Mouse (Mus musculus) gastrocnemius, adult 2 months (tissue): ENCODE measurements at regions not wholly inside any gene's neighbourhood (a gene's known extent, or its start where the extent isn't known, plus 50 kb on each side); places are given as distances from the start of the nearest gene placed in this dataset.

Source experiments
- DNase-seq: peaks from one replicate; pipeline ENCODE4 v3.0.0; 2022
- H3K27ac ChIP-seq: fragments of 200-600 bp; 2 replicates; pipeline ENCODE4 v1.8.1; 2022; ENCODE audit warnings: mild to moderate bottlenecking
- H3K4me3 ChIP-seq: fragments of 200-600 bp; 2 replicates; pipeline ENCODE4 v1.8.1; 2022; ENCODE audit warnings: mild to moderate bottlenecking, moderate library complexity
- CTCF ChIP-seq: fragments of 200-600 bp; IDR thresholded peaks from 2 replicates; pipeline ENCODE4 v1.8.1; 2022; ENCODE audit warnings: antibody characterized with exemption, mild to moderate bottlenecking, moderate library complexity
- intact Hi-C: fragments of 180-260 bp; cut with DNase I; formaldehyde crosslinking; loops from one replicate; pipeline ENCODE4 v1.15.1; 2025

DNA sequence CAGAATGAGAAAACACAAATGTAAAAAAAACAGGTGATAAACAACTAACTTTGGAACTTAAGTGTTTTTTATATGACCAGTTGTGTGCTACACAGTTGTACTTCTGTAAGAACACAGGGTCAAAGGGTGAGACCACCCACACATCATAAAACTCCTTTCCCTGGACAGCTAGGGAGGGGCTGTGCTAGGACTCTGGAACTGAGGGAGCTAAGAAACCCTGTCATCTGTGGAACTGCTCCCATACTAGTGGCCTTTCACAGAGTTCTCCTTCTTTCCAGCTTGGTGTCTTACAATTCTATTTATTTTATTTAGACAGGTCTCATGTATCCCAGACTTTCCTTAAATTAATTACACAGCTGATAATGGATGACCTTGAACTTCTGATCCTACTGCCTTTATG lies 640.4 kb upstream of the Nrp1 start:
- no peak for DNase-seq
- intact Hi-C loops = no loop called here
- Histone ChIP-seq H3K4me3 (no peak overlapping the region), H3K27ac (no peak overlapping the region)
- TF ChIP-seq CTCF = no peak

- no peak for DNase-seq
- TF ChIP-seq CTCF = no peak
- intact Hi-C loops = no loop called here
- Histone ChIP-seq H3K4me3 (no peak overlapping the region), H3K27ac (peak overlapping the region; percentile 5; the same call in 1 of the 2 replicates)
These were observed 638.5 kb upstream of the Nrp1 start for GRCm38 (mm10) chr8:127719881-127720280.

- intact Hi-C loops = no loop called here
- H3K4me3 ChIP-seq = 0 out of 2 replicates have a peak overlapping the region, but pooled peaks have one; percentile 2
These were observed 637.7 kb upstream of the Nrp1 start for GRCm38 (mm10) chr8:127720593-127721290.

DNA sequence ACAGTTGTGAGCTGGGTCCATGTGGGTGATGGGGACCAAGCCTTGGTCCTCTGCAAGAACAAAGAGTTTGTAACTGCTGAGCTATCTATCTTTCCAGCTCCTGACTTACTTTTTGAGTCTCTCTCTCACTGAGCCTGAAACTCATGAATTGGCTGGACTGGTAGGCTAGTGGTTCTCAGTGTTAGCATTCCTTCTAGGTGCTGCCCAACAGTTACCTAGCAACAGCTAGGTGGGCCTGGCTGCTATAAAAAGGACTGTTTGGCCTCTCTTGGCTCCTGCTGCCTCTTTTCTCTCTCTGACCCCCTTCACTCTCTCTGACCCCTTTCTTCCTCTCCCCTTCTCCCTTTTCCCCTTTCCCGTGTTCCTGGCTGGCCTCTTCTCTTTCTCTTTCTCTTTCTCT lies 636.8 kb upstream of the Nrp1 start:
- DNase-seq = no peak
- TF ChIP-seq CTCF = no peak
- Histone ChIP-seq H3K4me3 (no peak overlapping the region), H3K27ac (no peak overlapping the region)
- intact Hi-C loops = no loop called here

More at GRCm38 (mm10) chr8:127720593-127721290, 637.7 kb upstream of the Nrp1 start:
- peak overlapping the region; percentile 5; the same call in 1 of the 2 replicates for H3K27ac ChIP-seq
- TF ChIP-seq CTCF = no peak
- no peak for DNase-seq

DNA sequence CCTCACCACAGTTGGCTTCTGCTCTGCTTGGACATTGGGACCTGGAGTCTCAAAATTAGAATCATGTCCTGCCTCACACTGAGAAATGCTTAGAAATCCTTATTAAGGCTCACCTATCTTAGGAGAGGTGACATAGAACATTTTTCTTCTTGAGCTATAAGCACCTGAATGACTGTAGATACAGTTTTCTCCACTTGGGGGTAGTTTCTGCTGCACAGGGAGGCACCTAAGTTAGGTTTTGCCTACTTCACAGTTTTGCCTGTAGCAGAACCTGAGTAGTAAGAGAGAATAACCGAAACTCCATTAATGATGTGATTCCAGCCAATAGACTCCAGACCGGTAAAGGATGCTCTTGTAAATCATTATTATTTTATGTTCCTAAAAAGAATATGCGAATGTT lies 624.3 kb upstream of the Nrp1 start:
- DNase-seq = no peak
- no peak overlapping the region for H3K27ac ChIP-seq
- intact Hi-C loops = no loop called here

DNA sequence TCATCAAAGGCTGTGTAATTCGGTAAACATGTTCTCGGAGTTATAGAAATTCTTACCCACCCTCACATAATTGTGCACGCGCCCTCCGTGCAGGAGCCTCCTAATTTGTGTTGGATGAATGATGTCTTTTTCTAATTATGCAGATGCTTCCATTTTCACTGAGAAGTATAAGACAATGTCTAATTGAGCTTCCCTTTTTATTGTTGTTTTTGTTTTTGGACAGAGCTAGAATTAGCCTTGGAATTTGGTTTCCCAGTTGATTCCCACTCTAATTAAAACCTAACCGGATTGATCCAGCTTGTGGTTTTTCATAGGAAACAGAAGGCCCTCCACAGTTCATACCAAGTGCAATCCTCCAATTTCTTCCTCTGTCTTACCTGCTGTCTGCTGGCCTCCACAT lies 616.2 kb upstream of the Nrp1 start:
- no peak for DNase-seq
- H3K27ac ChIP-seq = no peak overlapping the region
- intact Hi-C loops = no loop called here
- TF ChIP-seq CTCF = no peak
- no peak overlapping the region for H3K4me3 ChIP-seq

More for the DNA sequence above, 624.3 kb upstream of the Nrp1 start:
- H3K4me3 ChIP-seq = no peak overlapping the region
- TF ChIP-seq CTCF = peak; percentile 20; the same call in 1 of the 2 replicates

GRCm38 (mm10) chr8:127745221-127745620 lies 613.2 kb upstream of the Nrp1 start:
- TF ChIP-seq CTCF = no peak
- DNase-seq = no peak
- intact Hi-C loops = no loop called here
- H3K27ac ChIP-seq = no peak overlapping the region
- no peak overlapping the region for H3K4me3 ChIP-seq

GRCm38 (mm10) chr8:127746456-127746855 lies 611.9 kb upstream of the Nrp1 start:
- no peak for TF ChIP-seq CTCF
- intact Hi-C loops = no loop called here
- Histone ChIP-seq H3K4me3 (no peak overlapping the region), H3K27ac (no peak overlapping the region)
- DNase-seq = no peak

- no peak overlapping the region for H3K27ac ChIP-seq
- intact Hi-C loops = no loop called here
- H3K4me3 ChIP-seq = no peak overlapping the region
- TF ChIP-seq CTCF = no peak
- no peak for DNase-seq
These were observed 605.5 kb upstream of the Nrp1 start for GRCm38 (mm10) chr8:127752871-127753270.

DNA sequence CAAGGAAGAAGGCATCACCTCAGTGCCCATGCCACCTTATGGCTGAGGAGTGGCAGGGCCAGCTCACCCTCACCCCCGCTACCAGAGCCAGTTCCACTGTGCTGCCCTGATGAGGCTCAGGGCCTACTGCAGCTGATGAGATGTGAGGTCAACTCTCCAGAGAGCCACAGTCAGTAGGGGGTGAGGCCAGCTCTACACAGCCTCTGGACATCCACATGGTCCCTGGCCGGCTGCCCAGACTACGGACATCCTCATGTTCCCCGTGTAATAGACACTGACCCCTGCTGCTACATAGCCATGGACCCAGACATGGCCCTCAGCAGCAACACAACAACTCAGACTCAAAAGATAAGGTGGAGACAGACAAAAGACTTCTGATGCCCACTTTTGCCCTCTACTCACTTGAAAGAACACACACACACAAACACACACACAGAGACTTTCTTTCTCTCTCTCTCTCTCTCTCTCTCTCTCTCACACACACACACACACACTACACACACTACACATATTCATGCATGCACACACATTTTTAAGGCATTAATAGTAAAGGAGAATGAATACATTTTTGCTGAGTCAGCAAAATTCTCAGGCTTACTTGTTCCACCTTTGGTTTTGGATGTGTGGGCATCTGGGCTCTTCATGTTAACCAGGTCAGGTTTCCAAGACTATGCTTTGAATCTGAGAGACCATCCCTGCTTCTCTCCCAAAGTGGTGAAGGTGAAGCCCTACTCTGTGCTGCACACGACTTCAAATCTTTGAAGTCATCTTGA lies 604.4 kb upstream of the Nrp1 start:
- Histone ChIP-seq H3K27ac (no peak overlapping the region), H3K4me3 (no peak overlapping the region)
- intact Hi-C loops = no loop called here
- TF ChIP-seq CTCF = no peak
- peak; percentile 31 for DNase-seq

GRCm38 (mm10) chr8:127757396-127757795 lies 601.0 kb upstream of the Nrp1 start:
- intact Hi-C loops = no loop called here
- Histone ChIP-seq H3K27ac (no peak overlapping the region), H3K4me3 (no peak overlapping the region)
- DNase-seq = no peak
- no peak for TF ChIP-seq CTCF

- Histone ChIP-seq H3K27ac (no peak overlapping the region), H3K4me3 (no peak overlapping the region)
- no peak for TF ChIP-seq CTCF
- intact Hi-C loops = no loop called here
- DNase-seq = no peak
These were observed 598.5 kb upstream of the Nrp1 start for GRCm38 (mm10) chr8:127759906-127760305.

GRCm38 (mm10) chr8:127765199-127765598 lies 593.2 kb upstream of the Nrp1 start:
- no peak for TF ChIP-seq CTCF
- DNase-seq = no peak
- no peak overlapping the region for H3K27ac ChIP-seq
- no peak overlapping the region for H3K4me3 ChIP-seq
- intact Hi-C loops = no loop called here

- DNase-seq = no peak
- H3K27ac ChIP-seq = no peak overlapping the region
- H3K4me3 ChIP-seq = no peak overlapping the region
- intact Hi-C loops = no loop called here
- no peak for TF ChIP-seq CTCF
These were observed 590.1 kb upstream of the Nrp1 start for GRCm38 (mm10) chr8:127768311-127768710.
